Mouse (Mus musculus): ENCODE results near the gene Man2c1. TPM values are rescaled to one million over a fixed set of nuclear protein-coding genes. Genes with fewer than 3 reads are reported as not detected.

The Man2c1 gene
- polyA plus RNA-seq, 1 experiment from 2014 or later = 45.2 TPM

- ATAC-seq (ENCODE audit: insufficient read depth) = no peak
- 80% methylated on average over 5 of the region's 5 CpGs for WGBS
These were observed 37.9 kb downstream of the Man2c1 start for GRCm38 (mm10) chr9:57168411-57168810.

More at GRCm38 (mm10) chr9:57168411-57168810, 37.9 kb downstream of the Man2c1 start:
- Histone ChIP-seq H3K4me2 (no peak overlapping the region), H3K4me3 (ENCODE audit: low read depth, low read length) (no peak overlapping the region), H3K4me1 (ENCODE audit: insufficient read depth) (no peaks in the 10 kb centered on the region), H3K27me3 (ENCODE audit: insufficient read depth, low read length) (no peaks in the 10 kb centered on the region), H3K9ac (no peak overlapping the region), H3K9me3 (ENCODE audit: low read depth, low read length) (no peaks in the 10 kb centered on the region), H3K36me3 (ENCODE audit: insufficient read depth) (no peaks in the 10 kb centered on the region), H3K27ac (ENCODE audit: low read depth) (no peak overlapping the region)
- no peak for TF ChIP-seq CTCF (IDR thresholded peaks at IDR 0.05; ENCODE audit: low read depth)
- no peak for DNase-seq

Other genes starting within 250 kb of the Man2c1 start
- gene Snx33, start 202.3 kb upstream of the Man2c1 start, polyA plus RNA-seq (2014; fragmentation: Nextera tagmentation; extraction: Ambion mirVana) = 7.8 and 9.5 TPM in 2 replicates
- 69.6 and 75.1 TPM in 2 replicates for gene Imp3, start 193.2 kb upstream of the Man2c1 start, polyA plus RNA-seq (2014; fragmentation: Nextera tagmentation; extraction: Ambion mirVana)
- gene Snupn, start 179.8 kb upstream of the Man2c1 start, polyA plus RNA-seq (2014; fragmentation: Nextera tagmentation; extraction: Ambion mirVana) = 23.2 and 24.2 TPM in 2 replicates
- gene Ptpn9, start 135.8 kb upstream of the Man2c1 start, polyA plus RNA-seq (2014; fragmentation: Nextera tagmentation; extraction: Ambion mirVana) = 39.5 and 40.9 TPM in 2 replicates
- gene Sin3a, start 58.6 kb upstream of the Man2c1 start, polyA plus RNA-seq (2014; fragmentation: Nextera tagmentation; extraction: Ambion mirVana) = 49.2 and 52.1 TPM in 2 replicates
- gene Neil1, start 17.6 kb downstream of the Man2c1 start, polyA plus RNA-seq (2014; fragmentation: Nextera tagmentation; extraction: Ambion mirVana) = 5.9 and 7.1 TPM in 2 replicates
- gene Commd4, start 27.6 kb downstream of the Man2c1 start, polyA plus RNA-seq (2014; fragmentation: Nextera tagmentation; extraction: Ambion mirVana) = 78.5 and 79.2 TPM in 2 replicates
- gene Trcg1, start 105.9 kb downstream of the Man2c1 start, polyA plus RNA-seq (2014; fragmentation: Nextera tagmentation; extraction: Ambion mirVana) = not detected in 2 replicates
- 25.6 and 26.3 TPM in 2 replicates for gene 1700017B05Rik, start 131.9 kb downstream of the Man2c1 start, polyA plus RNA-seq (2014; fragmentation: Nextera tagmentation; extraction: Ambion mirVana)